Mouse (Mus musculus): Measurements from ENCODE around the gene Ahrr.

GRCm38 (mm10) chr13:74314616-74315015 lies 22.5 kb upstream of the Ahrr start:
- TF ChIP-seq POLR2A (IDR thresholded peaks at IDR 0.05; ENCODE audit: low read depth, low read length), result no peak
- TF ChIP-seq CTCF (IDR thresholded peaks at IDR 0.05; ENCODE audit: borderline replicate concordance, insufficient read depth, low read length), result no peak
